Mouse (Mus musculus) heart, postnatal 0 days (tissue): Measurements from ENCODE around the gene Slc25a45. TPM values are rescaled to one million over a fixed set of nuclear protein-coding genes. Genes with fewer than 3 reads are reported as not detected.

Source experiments
- ATAC-seq: fragments of 200-750 bp; cut with Nextera tagmentation; 2 replicates; pipeline ENCODE4 v1.8.0; 2017; ENCODE audit warnings: low read depth, moderate number of reproducible peaks, moderate library complexity; ENCODE audit not compliant: insufficient read depth
- DNase-seq: peaks from one replicate; pipeline ENCODE4 v3.0.0-alpha.2; 2016; ENCODE audit warnings: low spot score
- H3K27ac ChIP-seq: fragments of 300-500 bp; sonication (generic); 2 replicates; pipeline ENCODE4 v1.5.1; 2014; ENCODE audit warnings: low read depth, mild to moderate bottlenecking
- H3K27me3 ChIP-seq: fragments of 300-500 bp; sonication (generic); 2 replicates; pipeline ENCODE4 v1.6.1; 2014; ENCODE audit warnings: low read length, mixed read lengths; ENCODE audit not compliant: control insufficient read depth, insufficient read depth
- H3K36me3 ChIP-seq: fragments of 300-500 bp; sonication (generic); replicated peaks from 2 replicates; pipeline ENCODE4 v1.6.1; 2014; ENCODE audit warnings: low read length, mixed read lengths; ENCODE audit not compliant: control insufficient read depth, insufficient read depth
- H3K4me1 ChIP-seq: fragments of 300-500 bp; sonication (generic); 2 replicates; pipeline ENCODE4 v1.6.1; 2014; ENCODE audit warnings: antibody characterized with exemption; ENCODE audit not compliant: control insufficient read depth, insufficient read depth
- H3K4me2 ChIP-seq: fragments of 300-500 bp; sonication (generic); 2 replicates; pipeline ENCODE4 v1.6.1; 2014; ENCODE audit warnings: low read depth, mild to moderate bottlenecking, low read length, moderate library complexity
- H3K4me3 ChIP-seq: fragments of 300-500 bp; sonication (generic); 2 replicates; pipeline ENCODE4 v1.5.1; 2014; ENCODE audit warnings: low read depth, low read length
- H3K9ac ChIP-seq: fragments of 300-500 bp; sonication (generic); replicated peaks from 2 replicates; pipeline ENCODE4 v1.6.1; 2014; ENCODE audit warnings: low read depth, low read length, mixed read lengths
- H3K9me3 ChIP-seq: fragments of 300-500 bp; sonication (generic); replicated peaks from 2 replicates; pipeline ENCODE4 v1.6.1; 2016; ENCODE audit warnings: low read length; ENCODE audit not compliant: control insufficient read depth
- CTCF ChIP-seq: IDR thresholded peaks from 2 replicates; pipeline ENCODE4 v1.5.1; 2016; ENCODE audit warnings: antibody characterized with exemption, control low read depth, low read depth
- EP300 ChIP-seq: IDR thresholded peaks from 2 replicates; pipeline ENCODE4 v1.6.1; 2016; ENCODE audit warnings: antibody characterized with exemption, low read depth
- WGBS: fragments of 180-500 bp; shearing (Covaris S2); extraction: QIAGEN DNeasy Blood & Tissue Kit; methylation state at CpG from one replicate; pipeline ENCODE4 v1.1.7; 2014; 5-methylcytosine and 5-hydroxymethylcytosine counted together
- polyA plus RNA-seq: library from polyadenylated mRNA; unstranded; fragments of >200 nt; fragmentation: Nextera tagmentation; extraction: Ambion mirVana; gene quantifications from 2 replicates; pipeline ENCODE4 v1.2.1, GENCODE M21; 2015
- total RNA-seq: library from RNA; depleted of rRNA; stranded (reverse); fragments of >200 nt; gene quantifications from 2 replicates; pipeline ENCODE4 v1.2.3, GENCODE M21; 2014; ENCODE audit warnings: low replicate concordance

Gene Slc25a45
- total and polyA plus RNA-seq, 2 experiments from 2014 or later, result 2.9 to 4.8 TPM

DNA sequence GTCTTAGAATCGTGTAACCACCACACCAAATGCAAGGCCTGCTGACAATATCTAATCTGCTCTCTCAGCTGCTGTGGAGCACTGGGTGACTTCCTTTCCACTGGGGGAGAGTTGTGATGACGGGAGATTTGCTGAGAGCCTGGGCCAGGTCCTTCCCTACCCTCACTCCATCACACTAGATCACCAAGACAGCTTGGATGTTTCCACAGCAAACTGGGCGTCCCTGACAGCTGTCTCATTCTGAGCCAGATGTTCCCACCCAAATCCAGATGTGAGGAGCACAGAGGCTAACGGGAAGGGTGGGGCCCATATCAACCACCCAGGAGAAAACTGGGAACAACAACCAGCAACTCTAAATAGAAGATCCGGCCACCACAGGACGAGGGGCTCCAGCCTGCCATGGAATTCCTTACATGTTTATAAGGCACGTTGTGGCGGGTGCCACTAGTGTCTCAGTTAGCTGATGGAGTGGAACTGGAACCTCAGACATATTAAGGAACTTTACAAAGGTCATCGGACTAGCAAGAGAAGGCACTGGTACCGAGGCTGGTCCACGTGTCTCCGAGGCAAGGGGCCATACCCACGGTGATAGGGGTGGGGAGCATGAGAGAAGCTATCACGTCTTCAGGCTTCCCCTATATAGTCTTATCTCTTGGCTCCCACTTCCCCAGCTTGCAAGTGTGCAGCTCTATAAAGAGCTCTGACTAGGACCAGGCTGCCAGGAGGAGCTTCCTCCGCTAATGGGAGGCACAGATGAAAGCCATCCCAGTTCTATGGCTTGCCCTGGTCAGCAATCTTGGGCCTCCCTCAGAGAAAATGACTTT is 44.7 kb downstream of the Slc25a45 start:
- DNase-seq, result peak; percentile 22
- peaks cover 19% of the 10 kb centered on the region for H3K36me3 ChIP-seq
- H3K4me1 ChIP-seq, result peaks cover 4% of the 10 kb centered on the region; the same call in 1 of the 2 replicates
- no peak for ATAC-seq
- 31% methylated on average over 15 of the region's 15 CpGs for WGBS
- peak overlapping the region; percentile 87 for H3K4me2 ChIP-seq
- H3K27me3 ChIP-seq, result no peaks in the 10 kb centered on the region
- peak overlapping the region; percentile 15 for H3K9ac ChIP-seq
- H3K4me3 ChIP-seq, result peak overlapping the region; percentile 26
- H3K27ac ChIP-seq, result peak overlapping the region; percentile 64
- TF ChIP-seq EP300, result no peak
- no peak for TF ChIP-seq CTCF
- H3K9me3 ChIP-seq, result no peaks in the 10 kb centered on the region

DNA sequence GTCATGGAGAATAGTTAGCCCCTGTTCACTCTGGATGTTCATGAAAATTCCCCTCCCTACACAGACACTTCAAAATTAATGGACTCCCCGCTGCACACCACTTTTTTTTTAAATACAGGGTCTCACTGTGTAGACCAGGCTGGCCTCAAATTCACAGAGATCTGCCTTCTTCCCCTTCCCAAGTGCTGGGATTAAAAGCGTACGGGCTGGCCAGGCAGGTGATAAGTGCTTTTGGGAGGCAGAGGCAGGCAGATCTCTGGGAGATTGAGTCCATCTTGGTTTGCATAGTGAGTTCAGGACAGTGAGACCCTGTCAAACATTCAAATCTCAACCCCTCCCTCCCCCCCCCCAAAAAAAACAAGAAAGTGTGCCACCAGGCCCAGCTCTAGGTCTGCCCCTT is 45.4 kb downstream of the Slc25a45 start:
- Histone ChIP-seq H3K36me3 (peaks cover 12% of the 10 kb centered on the region), H3K27ac (peak overlapping the region; percentile 64), H3K27me3 (no peaks in the 10 kb centered on the region), H3K9ac (peak overlapping the region; percentile 15; the same call in 1 of the 2 replicates), H3K4me1 (peaks cover 4% of the 10 kb centered on the region; the same call in 1 of the 2 replicates), H3K4me3 (peak overlapping the region; percentile 26), H3K4me2 (peak overlapping the region; percentile 87), H3K9me3 (no peaks in the 10 kb centered on the region)
- ATAC-seq (no peak), DNase-seq (no peak)
- TF ChIP-seq EP300, result no peak
- TF ChIP-seq CTCF, result no peak
- 93% methylated on average over 3 of the region's 3 CpGs for WGBS

DNA sequence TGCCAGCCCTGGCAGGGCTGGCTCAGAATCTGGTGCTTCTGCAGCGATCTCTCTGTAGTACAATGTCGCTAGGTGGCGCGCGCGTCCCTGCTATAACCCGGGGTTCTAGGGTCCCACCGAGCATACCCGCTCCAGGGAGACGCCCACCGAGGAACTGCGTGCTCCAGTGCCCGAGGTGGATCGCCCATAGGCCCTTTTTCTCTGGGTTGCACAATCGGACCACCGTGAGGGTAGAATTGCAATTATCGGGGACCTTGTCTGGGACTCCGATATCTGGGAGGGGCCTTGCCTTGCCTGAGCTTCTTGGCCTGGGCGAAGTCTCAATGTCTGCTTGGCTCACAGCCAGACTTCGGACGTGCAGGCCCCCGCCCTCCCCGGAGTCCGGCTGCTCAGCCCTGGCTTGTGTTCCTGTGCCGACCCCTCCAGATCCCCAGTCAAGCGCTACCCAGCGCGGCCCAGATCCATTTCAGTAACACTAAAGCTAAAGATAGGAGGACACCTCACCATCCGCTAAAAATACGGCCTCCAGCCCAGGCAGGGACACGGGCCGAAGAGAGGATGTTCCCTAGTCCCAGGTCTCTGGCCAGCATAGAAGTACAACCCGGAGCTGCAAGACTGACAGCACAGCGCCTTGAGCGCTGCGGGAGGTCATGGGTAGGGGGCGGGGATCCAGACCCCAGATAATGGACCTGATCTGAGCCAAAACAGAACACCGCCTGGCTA is 46.5 kb downstream of the Slc25a45 start:
- Histone ChIP-seq H3K36me3 (peaks cover under 1% of the 10 kb centered on the region; the same call in 1 of the 2 replicates), H3K27ac (peak overlapping the region; percentile 89), H3K4me3 (peak overlapping the region; percentile 60), H3K27me3 (no peaks in the 10 kb centered on the region), H3K4me1 (peaks cover 10% of the 10 kb centered on the region; the same call in 1 of the 2 replicates), H3K4me2 (peak overlapping the region; percentile 87), H3K9me3 (no peaks in the 10 kb centered on the region), H3K9ac (peak overlapping the region; percentile 55)
- DNase-seq (peak; percentile 92), ATAC-seq (peak; percentile 80)
- TF ChIP-seq EP300 (0 out of 2 replicates have a peak, but pooled peaks have one; percentile 25), CTCF (peak; percentile 83)
- under 1% methylated on average over 38 of the region's 38 CpGs for WGBS

DNA sequence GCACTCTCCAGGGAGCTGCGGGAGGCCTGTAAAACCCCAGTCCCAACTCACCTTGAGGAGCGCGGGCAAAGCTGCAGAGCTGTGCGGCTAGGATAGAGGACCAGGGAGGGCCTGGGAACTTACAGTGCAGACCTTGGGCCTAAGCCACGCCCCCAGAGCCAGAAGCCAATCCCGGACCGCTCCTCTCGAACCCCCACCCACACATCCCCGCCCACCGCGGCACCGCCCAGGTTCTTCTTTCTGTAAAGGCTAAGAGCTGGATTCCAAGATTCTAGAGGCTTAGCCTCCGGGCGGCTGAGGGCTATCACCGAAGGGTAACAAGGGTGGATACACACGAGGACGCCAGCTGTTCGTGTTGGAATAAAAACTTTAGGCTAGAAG is 47.1 kb downstream of the Slc25a45 start, which contains the start of gene Cdc42ep2:
Gene Cdc42ep2 (minus strand): TSS at position 104 of the 381 bp plus-strand sequence.
- peak within 1 kb of the TSS; percentile 89 for H3K27ac ChIP-seq
- ATAC-seq (peak; percentile 88), DNase-seq (peak; percentile 96)
- H3K36me3 ChIP-seq, result no peaks in the 10 kb centered on the region
- under 1% methylated on average over 18 of the region's 18 CpGs for WGBS
- H3K9ac ChIP-seq, result peak within 1 kb of the TSS; percentile 55
- no peaks in the 10 kb centered on the region for H3K9me3 ChIP-seq
- H3K27me3 ChIP-seq, result no peaks in the 10 kb centered on the region
- H3K4me3 ChIP-seq, result peak within 1 kb of the TSS; percentile 60
- peaks cover 13% of the 10 kb centered on the region; the same call in 1 of the 2 replicates for H3K4me1 ChIP-seq
- H3K4me2 ChIP-seq, result peak within 1 kb of the TSS; percentile 87
- TF ChIP-seq EP300 (no peak), CTCF (no peak)

DNA sequence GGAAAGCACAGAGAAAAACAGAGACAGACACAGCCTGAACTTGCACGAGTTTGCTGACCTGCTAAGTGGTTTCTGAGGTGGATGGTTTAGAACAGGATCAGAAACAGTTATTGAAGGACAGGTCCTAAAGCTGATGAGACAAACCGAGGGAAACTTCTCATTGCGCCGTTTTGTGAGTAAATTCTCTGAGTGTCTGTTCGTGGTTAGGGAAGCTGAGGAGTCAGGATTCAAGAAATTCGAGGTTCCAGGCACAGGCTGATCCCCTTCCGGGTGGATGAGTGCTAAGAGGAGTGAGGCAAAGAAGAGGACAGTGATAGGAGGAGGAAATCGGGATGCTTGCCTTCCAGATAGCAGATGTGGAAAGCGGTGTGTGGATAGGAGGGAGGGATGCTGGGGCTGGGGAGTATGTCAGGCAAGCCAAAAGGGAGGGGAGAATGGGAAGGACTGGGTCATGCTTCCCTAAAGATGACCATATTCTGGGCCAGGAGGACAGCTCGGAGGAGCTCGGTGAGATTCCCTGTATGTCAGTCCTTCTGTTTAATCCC is 47.8 kb downstream of the Slc25a45 start:
- Histone ChIP-seq H3K9me3 (no peaks in the 10 kb centered on the region), H3K27ac (peak overlapping the region; percentile 89), H3K4me3 (peak overlapping the region; percentile 60), H3K36me3 (no peaks in the 10 kb centered on the region), H3K4me2 (peak overlapping the region; percentile 87), H3K27me3 (no peaks in the 10 kb centered on the region), H3K4me1 (peaks cover 13% of the 10 kb centered on the region; the same call in 1 of the 2 replicates), H3K9ac (peak overlapping the region; percentile 55; the same call in 1 of the 2 replicates)
- TF ChIP-seq EP300, result no peak
- no peak for TF ChIP-seq CTCF
- ATAC-seq, result no peak
- no peak for DNase-seq
- WGBS, result 19% methylated on average over 11 of the region's 11 CpGs
